Mouse (Mus musculus): ENCODE measurements around the gene Map2k2.

Gene Map2k2

DNA sequence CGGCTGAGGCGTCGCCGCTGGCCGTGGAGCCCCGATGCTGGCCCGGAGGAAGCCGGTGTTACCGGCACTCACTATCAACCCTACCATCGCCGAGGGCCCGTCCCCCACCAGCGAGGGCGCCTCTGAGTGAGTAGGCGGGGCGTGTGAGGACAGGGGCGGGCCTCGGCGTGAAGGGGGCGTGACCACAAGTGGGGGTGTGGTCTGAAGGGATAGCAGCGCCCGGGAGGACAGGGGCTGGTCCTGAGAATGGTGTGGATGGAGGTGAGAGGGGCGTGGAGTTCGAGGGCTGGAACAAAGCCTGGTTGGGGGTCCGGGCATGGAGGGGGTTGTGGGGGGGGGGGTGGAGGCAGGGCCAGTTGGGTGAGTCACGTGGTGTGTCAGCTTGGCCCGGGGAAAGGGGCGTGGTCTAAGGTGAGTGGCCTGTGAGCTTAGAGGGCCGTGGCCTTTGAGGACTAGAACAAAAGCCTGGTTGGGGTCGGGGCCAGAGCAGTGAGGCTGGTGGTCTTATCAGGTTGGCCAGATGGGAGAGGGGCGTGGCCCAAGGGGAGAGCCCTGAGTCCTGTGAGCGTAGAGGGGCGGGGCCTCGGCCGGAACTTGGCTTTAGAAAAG is 502 bp downstream of the Map2k2 start:
- peak; percentile 59 for DNase-seq (ENCODE audit: low spot score)

DNA sequence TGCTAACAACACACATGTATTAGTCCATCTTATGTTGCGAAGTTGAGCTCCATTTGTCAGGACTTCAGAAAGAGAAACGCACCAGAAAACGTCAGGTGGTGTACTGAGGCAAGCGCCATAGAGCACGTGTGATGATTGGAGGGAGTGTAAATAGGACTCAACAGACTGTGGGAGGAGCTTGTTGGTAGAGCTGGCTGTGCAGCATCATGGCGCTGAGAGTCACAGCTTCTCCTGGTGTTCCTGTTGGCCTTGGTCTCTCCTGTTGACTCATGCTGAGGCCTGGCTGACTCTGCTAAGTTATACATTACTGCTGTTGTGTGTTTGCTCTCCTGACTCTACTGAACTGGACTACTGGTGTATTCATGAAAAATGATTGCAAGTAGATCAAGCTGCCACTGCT is 7.2 kb downstream of the Map2k2 start:
- DNase-seq (ENCODE audit: low spot score) = no peak

DNA sequence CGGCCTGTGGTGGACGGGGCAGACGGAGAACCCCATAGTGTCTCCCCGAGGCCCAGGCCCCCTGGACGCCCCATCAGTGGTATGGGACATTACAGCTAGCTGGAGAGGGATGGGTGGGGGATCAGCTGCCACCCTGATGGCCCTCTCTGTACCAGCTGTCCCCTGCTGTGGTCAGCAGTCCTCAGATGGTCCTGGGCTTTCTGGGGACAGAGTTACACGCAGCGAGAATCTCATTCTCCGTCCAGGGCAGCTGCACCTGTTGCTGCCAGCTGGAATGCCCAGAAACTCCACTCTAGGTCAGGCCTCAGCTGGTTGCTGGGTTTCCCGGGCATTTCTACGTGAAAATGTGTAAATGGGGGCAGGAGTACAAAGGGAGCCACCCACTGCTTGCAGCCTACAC is 13.9 kb downstream of the Map2k2 start:
- no peak for DNase-seq (ENCODE audit: low spot score)

DNA sequence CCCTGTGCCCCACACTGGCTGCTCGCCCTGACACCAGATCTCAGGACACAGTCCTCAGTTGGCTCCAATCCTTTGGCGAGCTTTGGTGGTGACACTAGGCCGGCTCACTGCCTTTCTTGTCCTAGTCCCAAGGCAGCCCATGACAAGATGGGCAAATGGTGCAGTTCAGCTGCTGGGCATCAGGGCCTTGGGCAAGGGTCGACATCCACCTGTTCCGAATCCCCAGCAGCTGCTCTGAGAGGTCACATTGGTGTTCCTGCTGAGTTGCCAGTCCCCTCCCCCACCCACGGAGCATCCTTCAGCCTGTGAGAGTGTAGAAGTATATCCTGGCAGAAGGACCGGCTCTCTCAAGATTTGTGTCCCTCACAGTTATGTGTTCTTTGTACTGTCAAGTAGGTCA is 14.9 kb downstream of the Map2k2 start:
- DNase-seq (ENCODE audit: low spot score) = no peak

DNA sequence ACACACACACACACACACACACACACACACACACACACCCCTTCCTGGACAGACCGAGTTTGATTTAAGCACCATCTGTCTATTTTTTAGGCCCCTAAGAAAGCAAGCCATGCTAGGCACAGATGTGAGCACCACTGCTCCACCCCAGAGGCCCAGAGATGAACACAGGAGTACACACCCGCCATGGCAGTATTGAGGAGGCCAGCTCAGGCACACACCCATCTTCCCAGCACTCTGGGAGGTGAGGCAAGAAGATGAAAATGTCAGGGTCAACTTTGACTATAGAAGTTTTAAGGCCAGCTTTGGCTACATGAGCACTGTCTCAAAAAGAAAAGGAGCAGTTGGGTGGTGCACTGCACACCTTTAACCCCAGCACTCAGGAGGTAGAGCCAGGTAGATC is 17.2 kb downstream of the Map2k2 start:
- DNase-seq (ENCODE audit: low spot score) = no peak

DNA sequence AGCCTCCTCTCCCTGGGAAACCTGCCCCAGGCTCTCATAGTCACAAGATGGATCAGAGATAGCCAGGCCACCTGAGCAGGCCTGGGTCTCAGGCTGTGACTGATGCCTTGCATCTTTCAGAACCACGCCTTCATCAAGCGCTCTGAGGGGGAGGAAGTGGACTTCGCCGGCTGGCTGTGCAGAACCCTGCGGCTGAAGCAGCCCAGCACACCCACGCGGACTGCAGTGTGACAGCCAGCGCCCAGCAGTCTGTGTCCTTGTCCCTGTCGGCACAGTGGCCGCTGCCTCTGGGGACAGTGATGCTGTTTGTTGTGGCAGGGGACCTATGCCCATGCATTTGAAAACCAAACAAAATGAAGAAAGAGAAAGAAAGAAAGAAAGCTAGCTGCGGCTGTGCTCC is 17.8 kb downstream of the Map2k2 start:
- no peak for DNase-seq (ENCODE audit: low spot score)

DNA sequence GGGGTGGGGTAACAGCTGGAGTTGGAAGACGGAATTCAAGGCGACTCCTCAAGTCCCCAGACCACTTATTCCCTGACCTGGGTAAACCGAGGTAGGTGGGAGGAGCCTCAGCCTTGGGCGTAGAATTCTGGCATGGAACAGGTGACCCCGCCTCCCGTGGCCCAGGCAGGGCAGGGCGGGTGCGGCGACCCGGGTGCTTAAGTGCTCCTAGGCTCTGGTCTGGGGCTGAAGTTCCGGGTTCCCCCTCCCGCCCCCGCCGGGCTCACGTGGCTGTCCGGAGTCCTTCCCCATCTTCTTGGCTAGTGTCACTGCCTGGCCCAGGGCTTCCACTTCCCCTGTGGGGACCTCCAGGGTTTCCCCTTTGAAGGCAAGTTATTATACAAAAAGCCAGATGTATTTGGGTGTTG is 28.5 kb downstream of the Map2k2 start:
- no peak for DNase-seq (ENCODE audit: low spot score)

DNA sequence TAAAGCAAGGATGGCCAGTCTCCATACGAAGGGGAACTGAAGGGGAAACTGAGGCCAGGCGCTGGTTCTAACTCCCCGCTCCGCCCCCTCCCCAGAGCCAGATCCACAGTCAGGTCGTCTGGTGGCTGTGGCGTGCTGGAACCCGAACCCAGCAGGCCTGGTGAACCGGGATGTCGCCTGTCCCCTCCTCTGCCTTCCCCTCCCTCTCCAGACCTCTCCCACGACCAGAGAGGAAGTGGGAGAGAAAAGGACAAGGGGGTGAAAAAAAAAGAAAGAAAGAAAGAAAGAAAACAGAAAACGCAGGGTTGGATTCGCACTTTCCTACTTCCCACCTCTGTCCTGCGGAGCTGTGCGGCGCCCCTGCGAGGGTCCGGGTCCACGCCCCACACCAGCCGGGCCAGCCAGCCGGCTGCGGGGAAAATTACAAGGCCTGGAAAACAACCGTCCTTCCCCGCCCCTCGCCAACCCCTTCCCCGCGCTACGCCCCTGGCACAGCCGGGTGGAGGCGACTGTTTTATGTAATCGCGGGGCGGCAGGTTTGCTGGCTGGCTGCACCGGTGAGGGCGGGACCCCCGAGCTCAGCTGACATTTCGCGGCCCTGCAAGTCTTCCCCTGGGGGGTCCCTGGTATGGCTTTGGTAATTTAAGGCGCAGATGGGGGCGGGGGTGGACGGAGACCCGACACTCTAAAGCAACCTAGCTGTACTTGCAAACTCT is 29.4 kb downstream of the Map2k2 start, which contains the start of gene Zbtb7a:
Gene Zbtb7a, plus strand, starts transcription at position 255 of the 716 bp plus-strand sequence.
- DNase-seq (ENCODE audit: low spot score) = no peak

DNA sequence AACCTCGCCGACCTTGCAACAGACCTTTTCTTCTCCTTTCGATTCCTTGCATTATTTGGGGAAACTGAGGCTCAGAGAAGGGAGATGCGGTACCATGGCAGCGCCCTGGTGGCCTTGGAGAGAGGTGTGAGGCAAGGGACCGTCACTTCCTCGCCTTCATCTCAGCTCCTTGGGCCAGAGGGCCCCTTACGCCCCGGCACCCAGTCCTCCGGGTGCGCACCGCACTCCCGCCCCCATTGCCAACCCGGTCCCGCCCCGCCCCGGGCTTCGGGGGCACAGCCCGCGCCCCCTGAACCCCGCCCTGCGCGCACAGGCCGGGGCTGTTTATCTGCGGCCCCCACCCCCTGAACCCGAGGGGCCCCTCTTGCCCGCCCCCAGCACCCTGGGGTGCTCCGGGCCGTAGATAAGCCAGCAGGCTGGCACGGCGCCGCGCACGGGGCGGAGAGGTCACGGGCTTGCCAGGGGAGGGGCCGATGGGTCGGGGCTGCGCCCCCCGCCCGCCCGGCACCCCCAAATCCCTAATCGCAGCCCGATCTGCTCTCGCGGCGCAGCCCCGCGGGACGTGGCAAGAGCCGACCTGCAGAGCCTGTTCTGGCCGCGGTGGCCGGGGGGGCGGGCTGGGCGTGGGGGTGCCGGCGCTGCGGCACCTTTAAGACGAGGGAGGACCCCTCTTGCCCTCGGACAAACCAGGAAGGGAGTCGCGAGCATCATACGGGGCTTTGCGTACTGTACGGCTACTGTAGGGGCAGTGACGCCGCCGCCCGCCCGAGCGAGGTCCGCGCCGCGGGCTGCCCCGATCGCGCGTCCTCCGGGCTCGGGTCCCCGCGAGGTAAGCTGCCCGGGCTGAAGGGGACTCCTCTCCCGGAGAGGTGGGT is 30.4 kb downstream of the Map2k2 start:
- peak; percentile 52 for DNase-seq (ENCODE audit: low spot score)

DNA sequence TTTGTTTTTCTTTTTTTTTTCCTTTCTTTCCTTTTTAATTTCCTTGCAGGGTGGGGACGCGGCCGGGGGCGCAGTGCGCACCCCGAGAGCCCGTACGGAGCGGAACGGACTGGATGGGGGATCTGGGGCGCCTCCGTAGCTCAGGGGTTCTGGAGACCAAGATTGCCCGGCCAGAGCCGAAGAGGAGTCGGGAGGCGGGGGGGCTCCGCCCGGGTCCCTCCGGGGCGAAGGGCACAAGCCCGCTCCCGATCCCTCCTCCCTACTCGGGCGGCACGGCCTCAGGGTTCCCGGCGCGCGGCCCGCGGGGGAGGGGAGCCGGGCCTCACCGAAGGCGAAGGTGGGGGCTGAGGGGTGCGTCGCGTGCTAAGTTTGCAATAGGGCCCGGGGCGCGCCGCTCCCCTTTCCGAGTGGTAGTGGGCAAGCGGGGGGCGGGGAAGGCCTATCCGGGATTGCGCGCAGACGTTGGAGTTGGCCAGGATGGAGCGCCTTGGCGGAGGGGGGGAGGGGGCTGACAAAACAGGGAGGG is 31.1 kb downstream of the Map2k2 start:
- DNase-seq (ENCODE audit: low spot score) = peak; percentile 50

DNA sequence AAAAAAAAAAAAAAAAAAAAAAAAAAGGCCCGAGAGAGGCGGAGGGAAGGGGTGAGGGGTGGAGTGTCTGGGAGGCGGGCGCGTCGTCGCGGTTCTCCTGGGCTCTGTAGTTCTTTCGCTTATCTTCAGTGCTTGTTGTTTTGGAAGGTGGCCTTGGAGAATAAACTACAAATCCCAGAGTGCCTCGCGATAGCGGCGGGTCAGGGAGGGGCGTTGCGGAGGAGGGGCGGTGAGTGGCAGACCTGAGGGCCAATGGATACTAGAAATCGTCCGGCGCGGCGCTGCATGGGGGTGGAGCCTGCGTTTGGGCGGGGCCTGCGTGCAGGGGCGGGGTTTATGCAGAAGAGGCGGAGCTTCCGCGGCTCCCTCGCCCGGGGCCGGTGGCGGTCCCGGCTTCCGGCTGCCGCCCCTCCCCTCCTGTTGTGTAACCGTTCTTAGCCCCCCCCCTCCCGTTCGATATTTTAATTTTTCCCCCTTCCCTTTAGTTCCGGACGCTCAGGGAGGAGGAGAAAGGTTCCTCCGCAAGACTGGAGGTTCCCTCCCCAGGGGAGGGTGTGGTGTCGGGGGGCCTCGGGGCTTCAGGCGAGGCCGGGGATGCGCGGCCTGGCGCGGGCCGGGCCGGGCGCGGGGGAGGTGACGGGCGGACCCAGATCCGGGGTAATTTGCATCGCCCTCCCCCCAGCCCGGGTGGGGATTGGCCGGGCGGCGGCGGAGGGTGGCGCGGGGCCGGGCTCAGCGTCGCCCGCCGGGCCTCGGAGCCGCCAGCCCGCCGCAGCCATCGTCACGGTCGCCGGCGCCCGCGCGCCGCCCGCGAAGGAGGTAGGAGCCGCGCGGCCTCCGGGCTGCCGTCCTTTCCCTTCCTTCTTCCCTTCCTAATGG is 31.8 kb downstream of the Map2k2 start:
- DNase-seq (ENCODE audit: low spot score) = peak; percentile 100

DNA sequence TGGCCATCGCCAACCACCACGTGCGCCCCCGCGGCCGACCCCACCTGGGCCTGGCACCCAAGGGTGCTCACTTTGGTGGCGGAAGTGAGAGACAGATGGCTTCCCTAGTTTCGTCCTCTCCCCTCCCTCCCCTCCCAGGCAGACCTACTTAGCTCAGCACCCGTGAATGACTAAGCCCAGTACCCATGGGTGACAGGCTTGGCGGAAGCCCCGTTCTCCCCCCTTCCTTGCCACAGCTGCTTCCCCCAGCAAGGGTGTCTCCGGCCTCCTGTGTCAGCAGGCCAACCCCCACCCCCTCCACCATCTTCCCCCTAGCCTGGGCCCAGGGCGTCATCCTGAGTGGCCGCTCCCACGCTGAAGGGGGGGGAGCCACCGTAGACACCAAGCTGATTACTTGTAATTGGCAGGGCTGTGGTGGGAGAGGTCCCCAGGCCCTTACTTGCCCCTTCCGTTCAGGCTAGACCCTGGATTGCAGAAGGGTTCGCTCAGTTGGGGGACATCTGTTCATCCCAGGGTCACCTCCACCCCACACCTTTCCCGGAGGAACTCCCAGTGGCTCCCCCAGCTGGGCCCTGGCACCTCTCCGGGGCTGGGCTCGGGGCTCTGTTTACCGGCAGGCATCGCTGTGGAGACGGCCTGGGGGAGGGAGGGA is 32.5 kb downstream of the Map2k2 start:
- DNase-seq (ENCODE audit: low spot score) = no peak

DNA sequence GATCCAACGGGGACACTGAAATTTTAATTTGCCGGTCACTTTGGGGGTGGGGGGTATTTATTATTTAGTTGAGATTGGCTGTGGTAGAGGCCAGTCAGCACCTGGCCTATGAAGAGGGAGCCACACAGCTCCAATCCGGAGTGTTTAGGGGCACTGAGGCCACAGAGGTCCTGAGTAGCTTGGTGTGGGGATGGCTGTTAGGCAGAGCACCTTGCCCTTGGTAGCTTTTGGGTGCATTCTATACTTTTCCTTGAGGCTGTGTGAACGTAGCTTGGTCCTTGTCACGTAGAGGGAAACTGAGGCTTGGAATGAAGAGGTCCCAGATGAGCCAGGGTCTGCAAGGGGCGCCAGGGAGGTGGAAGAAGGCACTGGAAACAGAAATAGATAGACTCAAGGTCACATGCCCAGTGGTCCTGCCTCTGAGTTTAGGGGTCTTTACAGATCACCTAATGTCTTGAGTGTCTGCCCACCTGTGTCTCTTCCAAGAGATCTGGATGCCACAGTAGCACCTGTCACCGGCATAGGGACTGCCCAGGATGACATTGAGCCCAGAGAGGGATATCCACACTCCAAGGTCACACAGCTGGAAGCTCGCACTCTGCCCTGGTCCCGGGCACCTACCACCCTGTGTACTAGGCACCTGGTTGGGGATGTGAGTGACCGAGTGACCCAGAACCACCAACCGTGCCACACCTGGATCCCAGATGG is 33.3 kb downstream of the Map2k2 start:
- DNase-seq (ENCODE audit: low spot score) = no peak

DNA sequence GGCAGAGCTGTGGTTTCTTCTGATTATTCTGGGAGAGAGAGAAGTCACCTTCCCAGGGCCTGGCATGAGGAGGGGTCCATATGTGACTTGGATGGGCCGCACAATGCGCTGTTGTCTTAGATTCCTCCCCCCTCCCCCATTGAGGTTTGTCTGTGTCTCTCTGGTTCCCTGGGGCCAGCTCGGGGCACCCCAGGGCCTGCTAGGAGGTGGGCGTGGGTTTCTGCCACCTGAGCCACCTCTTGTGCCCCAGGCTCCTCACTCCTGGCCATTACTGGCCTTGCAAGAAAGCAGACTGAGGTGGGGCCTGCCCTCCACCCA is 33.8 kb downstream of the Map2k2 start:
- DNase-seq (ENCODE audit: low spot score) = no peak

DNA sequence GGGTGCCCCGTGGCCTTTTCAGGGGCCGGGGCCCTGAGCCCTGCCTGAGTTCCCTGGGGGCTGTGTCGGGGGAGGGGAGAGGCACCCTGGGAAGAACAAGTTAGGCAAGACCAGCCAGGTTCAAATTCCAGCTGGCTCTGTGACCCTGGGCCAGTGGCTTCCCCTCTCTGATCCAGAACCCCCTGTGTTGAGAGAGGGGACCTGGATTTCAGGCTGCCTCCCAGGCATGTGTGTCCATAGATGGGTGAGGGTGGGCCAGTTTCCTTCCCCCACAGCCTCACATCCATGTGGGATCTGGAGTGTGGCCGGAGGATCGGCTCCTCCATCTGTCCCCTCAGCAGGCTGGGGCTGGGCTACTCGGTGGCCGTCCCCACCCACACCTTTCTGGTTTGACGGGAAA is 34.3 kb downstream of the Map2k2 start:
- no peak for DNase-seq (ENCODE audit: low spot score)

DNA sequence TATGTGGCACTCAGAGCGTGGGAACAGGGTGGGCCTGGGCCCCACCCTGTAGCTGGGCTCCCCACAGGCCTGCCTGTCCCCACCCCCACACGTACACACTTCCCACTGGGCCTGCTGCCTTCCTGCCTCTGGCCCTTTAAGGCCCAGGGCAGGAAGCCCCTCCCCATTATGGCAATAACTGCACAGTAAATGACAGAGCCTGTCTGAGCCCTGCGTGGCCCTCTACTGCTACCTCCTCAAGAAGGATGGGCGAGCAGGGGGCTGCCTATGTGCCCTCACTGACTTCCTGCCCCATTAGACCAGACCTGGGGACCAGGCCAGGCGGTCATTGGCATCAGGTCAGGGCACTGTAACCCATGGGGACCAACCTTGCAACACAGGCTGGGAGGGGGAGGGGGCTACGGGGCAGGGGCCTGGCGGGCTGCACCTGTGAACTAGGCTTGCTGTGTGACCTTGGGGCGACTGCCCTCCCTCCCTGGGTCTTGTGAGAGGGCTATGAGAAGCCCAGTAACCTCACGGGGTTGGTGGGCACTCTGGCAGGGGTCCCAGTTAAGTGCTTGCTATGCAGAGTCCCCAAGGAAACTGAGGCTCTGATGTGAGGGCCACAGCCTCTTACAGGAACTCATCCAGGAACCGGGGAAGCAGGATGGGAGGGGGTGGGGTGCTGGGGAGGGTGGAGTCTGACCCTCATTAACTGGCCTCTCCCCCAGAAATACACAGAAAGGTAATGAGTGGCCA is 35.2 kb downstream of the Map2k2 start:
- no peak for DNase-seq (ENCODE audit: low spot score)

DNA sequence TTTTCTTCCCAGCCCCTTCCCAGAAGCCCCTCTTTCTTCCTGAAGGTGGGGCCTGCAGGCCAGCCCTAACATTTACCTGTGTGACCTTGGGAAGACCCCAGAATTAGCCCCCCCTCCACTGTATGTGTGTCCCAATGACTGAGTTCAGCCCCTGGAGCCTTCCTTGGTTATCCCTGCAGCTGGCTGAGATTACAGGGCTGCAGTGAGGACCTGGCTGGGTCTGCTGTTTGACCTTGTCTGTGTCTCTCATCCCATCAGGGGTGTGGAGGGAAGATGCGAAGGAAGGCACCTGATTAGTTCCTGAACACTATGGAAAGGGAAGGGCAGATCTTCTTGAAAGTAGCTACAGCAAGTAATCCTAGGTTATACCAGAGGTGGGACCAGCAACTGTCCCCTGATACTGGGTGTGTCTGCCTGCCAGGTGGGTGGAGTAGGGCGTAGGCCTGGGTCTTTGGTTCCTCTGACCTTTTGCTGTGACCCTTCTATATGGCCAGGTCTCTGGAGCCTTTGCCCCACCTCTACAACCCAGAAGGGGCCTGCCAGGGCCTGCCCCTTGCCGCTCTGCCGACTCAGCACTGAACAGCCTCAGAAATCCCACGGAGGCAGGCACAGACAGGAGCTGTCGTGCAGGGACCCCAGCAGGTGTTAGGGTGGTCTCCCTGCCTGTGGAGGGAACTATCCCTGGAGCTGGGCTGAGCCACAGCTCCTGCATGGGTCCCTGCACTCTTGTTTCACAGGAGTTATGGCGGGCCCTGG is 35.9 kb downstream of the Map2k2 start:
- no peak for DNase-seq (ENCODE audit: low spot score)

DNA sequence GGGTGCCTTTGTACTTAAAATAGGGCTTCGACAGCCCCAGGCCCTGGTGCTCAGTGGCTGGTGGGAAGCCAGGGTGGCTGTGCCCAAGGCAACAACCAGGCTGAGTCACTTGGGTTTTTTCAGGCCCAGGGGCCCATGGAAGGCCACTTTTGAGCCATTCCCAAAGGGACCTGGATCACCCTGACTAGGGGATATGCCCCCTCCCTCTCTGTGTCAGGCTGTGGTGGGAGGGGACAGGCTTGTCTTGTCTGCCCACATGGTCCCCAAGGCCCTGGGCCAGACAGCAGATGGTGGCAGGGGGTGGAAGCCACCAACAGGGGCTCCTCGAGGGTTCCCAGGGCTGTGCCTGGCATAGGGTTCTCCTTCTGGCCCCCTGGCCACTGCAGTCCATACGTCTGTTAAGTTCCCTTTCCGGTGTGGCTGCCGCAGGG is 36.9 kb downstream of the Map2k2 start:
- no peak for DNase-seq (ENCODE audit: low spot score)

DNA sequence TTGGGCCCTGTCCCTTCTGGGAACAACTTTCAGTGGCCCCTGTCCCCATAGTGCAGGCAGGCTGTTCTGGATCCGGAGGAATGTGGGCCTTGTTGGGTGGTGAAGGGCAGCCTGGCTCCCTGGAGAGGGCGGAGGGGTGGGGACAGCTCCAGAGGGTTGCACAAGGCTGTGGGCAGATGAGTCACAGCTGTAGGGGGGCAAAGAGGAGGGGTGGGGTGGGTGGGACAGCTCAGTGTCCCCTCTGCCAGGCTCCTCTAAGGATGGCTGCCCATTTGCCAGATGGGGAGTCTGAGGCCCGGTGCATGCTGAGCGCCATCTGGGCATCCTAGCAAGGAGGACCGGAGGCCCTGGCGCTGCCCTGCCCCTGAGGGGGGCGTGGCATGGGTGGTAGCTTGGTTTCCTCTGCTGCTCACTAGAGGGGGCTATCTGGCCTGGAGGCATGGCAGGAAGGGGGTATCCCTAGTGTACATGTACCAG is 37.5 kb downstream of the Map2k2 start:
- no peak for DNase-seq (ENCODE audit: low spot score)

Data from urinary bladder, postnatal 10 days (tissue).